Mouse (Mus musculus): ENCODE measurements around the gene Sdf2l1.
"Not testable (repeated sequence)": the region's sequence is repeated elsewhere in the genome, so short reads cannot be mapped to it uniquely, and the experiment has no call there.

Sdf2l1 gene

DNA sequence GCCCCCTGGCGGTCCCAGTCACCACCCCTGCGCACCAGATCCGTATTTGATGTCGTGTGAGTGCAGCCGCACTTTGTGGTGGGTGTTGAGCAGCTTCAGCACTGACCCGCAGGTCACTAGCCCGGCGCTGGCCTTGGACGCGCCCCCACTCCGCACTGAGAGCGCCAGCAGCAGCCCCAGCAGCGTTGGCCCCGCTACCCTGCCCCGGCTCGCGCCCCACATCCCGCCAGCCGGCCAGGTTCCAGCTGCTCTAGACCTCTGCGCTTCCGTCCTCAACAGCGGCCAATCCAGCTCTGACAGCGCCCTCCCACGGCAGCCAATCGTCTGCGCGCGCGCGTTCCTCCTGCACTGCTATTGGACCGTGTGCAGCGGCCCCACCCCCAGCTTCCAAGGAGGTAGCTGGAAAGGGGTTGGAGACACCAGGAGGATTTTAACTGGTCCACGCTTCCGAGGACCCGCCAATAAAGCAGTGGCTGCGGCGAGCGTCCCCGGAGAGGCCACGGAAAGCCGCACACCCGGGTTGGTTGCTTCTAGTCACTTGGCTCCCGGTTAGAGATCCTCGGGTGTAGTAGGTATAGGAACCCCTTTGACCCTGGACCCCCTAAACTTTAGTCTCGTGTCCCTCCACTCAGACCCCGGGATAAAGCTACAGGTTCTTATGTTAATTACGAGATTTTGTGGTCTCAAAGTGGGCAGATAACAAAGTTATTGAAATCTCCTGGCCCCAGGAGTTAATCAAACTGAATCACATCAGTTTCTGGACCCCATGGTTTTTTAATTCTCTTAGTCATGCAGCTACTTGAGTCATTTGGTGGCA lies at the start of gene Sdf2l1:
Gene Sdf2l1, minus strand, starts transcription at position 295 of the 817 bp plus-strand sequence.
- DNase-seq (ENCODE audit: low spot score) = peak; percentile 97

DNA sequence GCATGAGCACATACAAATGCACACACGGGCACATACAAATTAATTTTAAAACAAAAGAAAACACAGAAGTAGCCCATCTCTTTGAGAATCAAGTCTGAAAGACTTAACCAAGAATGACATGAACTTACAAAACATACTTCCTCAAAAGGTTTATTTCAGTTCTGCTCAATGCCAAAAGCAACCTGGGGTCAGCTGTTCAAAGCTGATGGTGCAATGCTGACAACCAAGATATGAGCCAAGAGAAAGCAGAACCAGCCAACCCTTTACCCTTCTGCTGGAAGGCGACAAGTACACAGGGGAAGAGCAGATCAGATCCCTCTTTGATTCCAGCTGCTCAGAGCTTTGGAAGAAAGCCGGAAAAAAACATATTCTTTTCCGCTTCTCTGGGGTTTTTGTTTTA lies 49.2 kb upstream of the Sdf2l1 start:
- DNase-seq (ENCODE audit: low spot score) = no peak

DNA sequence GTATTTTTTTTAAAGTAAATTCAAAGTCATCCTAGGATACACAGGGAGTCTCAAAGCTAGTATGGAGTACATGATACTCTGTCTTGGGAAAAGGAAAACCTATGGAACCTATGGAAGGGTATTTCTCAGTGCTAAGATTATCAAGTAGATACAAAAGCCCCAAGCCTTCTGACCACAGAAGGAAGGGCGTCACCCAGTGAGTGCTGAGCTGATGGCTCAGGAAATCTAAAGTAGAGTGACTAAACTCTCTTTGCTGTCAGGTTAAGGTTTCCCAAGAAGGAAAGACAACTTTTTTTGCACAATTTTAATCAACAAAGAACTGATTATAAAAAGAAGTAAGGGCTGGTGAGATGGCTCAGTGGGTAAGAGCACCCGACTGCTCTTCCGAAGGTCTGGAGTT lies 47.5 kb upstream of the Sdf2l1 start:
- DNase-seq (ENCODE audit: low spot score) = no peak

DNA sequence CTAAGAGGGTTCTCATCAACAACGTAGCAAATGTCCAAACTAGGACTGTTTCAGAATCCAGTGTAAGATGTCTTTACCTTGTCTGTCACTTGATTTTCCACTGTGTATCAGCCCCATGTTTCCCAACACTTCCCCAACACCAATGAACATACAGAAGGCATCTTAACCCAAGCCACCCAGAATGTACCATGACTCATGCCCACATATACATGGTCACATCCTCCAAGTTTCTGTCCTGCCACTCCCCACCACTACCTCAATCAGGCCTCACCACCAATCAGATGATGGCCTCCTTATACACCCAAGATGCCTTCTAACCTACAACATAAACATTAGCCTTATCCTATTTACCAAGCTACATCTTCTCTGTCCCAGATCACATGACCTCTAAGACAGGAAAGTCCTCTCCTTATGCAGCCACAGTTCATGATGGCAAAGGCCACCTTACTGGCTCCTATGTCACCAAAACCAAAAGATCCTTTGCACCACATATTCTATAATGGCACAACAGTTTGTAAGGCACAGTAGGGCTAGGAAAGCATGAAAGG lies 45.5 kb upstream of the Sdf2l1 start:
- DNase-seq (ENCODE audit: low spot score) = no peak

DNA sequence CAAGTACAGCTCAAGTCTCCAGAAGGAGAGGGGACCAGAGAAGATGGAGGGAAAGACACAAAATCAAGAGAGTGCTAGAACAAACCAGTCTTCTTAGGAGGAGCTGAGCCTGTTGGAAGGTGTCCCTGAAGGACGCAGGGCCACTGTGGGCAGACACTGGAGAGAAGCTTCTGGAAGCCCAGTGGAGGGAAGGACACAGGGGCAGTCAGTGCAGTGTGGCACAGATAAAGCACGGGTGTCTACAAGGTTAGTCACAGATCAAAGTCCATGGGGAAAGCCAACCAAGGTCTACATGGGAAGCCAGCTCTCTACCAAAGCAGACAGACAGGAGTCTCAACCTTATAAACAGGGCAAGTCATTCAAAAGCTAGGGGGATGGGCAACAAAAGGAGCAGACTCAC lies 43.6 kb upstream of the Sdf2l1 start:
- DNase-seq (ENCODE audit: low spot score) = no peak

DNA sequence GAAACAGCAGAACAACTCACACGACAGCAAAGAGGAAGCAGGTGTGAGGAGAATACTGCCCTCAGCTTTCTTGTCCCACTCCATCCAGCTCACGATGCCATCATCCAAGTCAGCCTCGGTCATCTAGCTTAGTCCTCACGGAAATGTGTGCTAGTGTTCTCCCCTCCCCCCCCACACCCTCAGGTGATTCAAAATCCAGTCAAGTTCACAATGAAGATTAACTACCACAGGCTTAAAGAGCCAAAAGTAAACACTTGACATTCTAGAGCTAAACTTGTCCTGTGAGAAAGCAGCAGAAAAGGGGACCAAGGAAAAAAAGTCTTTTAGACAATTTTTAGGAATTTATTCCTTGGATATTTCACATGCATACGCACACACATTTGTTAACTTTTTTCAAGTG lies 35.9 kb upstream of the Sdf2l1 start:
- no peak for DNase-seq (ENCODE audit: low spot score)

DNA sequence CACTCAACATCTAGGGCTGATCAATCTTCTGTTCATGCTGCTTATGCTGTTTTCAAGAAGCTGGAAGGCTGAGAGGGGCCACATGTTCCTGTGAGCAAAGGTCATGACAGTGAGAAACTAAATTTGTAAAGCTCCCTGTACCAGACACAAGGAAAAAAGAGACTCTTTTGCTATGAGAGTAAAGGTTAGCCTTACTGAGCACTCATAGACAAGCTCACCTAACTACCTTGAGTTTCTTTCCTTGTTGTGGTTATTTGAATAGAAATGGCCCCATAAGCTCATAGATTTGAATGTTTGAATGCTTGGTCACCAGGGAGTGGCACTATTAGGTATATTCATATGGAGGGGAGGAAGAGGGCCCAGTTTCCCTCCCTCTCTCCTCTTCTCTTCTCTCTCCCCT lies 35.0 kb upstream of the Sdf2l1 start:
- no peak for DNase-seq (ENCODE audit: low spot score)

DNA sequence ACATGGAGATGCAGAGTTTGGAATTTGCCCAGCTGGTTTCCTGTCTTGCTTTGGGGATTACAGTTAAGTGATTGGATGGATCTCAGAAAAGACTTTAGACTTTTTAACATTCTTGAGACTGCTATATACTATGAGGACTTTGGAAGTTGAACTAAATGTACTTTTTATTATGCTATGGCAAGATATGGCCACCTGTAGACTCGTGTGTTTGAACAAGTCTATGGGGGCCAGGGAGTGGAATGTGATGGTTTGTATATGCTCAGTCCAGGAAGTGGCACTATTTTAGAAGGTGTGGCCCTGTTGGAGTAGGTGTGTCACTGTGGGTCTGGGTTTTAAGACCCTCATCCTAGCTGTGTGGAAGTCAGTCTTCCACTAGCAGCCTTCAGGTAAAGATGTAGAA lies 33.3 kb upstream of the Sdf2l1 start:
- not testable (repeated sequence) for DNase-seq (ENCODE audit: low spot score)

DNA sequence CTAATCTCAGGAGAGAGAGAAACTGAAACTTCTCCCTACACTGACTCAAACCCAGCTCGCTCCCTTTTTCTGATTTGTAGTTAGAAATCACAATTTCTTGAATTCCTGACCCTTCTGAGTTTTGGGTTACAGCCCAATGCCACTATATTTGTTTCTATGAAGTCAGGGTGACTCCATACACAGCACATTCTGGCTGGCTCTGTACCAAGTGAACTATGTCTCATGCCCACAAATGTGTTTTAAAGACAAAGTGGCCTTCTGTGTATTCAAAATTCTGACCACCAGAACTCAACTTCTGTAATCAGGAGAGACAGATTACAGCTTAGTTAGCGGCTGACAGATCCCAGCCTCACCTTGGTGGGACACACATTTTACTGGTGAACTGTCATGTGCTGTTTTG lies 22.2 kb upstream of the Sdf2l1 start:
- no peak for DNase-seq (ENCODE audit: low spot score)

DNA sequence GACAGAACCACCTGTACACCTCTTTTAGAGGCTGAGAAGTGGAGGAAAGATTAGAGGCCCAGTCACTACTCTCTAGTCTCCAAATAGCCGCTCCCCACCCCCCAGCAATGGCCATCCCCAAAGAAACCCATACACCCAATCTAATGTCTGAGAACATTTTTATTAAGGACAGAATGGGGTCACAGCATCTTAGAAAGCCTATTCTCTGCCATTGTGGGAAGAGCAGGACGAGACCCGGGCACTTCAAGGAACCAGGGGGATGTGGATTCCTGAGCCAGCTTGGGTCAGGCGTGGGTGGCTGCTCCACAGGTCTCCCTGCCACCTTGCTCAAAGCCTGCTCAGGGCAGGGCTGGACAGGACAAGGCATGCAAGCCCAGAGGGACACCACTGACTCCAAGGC lies 19.7 kb upstream of the Sdf2l1 start:
- no peak for DNase-seq (ENCODE audit: low spot score)

DNA sequence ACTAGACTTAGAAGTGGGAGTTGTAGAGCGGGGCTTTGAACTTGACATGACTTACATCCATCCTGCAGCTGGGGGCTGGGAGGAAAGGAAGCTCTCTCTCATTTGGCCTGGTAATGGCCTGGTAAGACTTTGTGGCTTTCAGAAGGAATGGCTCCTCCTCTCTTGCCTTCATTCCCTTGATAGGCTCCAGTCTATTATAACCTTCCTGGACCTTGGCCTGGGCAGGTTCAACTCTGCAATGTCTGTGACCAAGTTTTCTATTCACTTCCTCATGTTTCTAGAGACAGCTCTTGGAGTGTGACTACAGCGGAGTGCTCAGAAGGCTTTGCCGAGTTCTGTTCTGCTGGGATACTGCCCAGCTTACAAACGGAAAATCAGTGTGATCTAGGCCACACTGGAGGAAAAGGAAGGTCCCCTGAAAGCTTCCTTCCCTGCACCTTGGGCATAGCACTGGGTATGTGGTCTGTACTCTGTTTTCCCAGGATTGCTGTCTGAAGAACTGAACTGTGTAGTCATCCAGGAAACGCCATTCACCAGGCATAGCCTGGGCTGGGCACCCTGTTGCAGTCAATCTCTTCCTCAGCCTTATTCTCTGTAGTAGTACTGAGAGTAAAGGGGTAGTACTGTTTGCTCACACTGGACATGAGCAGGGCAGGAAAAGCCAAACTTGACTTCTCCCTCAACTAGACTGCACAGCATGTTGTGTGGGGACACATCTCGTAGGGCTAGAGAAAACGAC lies 18.5 kb upstream of the Sdf2l1 start:
- DNase-seq (ENCODE audit: low spot score) = no peak

DNA sequence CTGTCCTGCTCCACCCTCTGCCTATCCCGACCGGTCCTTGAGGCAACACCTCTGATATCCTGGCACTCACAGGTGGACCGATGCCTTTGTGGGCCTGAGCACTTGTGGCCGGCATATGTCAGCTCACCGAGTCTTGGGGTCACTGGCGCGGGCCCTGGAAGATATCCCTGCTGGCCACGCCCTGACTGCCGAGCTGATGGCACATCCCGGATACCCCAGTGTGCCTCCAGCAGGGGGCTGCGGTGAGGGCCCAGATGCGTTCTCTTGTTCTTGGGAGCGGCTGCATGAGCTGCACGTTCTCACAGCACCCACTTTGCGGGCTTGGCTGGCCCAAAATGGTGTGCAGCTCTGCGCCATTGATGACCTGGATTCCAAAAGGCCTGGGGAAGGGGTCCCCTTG lies 15.9 kb upstream of the Sdf2l1 start:
- DNase-seq (ENCODE audit: low spot score) = no peak

DNA sequence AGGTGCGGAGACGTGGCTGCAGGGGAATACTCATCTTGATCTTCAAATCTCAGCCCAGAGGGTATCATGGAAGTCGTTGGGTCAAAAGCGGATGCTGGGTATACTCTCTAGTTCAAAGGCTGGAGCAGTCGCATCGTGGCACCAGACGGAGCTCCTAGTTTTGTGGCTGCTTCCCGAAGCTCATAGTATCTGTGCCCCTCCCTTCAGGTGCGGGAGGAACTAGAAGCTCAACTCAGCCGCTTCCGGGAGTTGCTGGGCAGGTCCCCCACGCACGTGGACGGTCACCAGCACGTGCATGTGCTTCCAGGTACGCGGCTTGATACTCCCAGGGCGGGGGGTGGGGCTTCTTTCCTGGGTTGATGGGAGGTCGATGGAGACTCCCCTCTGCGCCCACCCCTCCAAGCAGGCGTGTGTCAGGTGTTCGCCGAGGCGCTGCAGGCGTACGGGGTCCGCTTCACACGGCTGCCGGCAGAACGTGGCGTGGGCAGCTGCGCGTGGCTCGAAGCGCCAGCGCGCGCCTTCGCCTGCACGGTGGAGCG lies 15.3 kb upstream of the Sdf2l1 start:
- no peak for DNase-seq (ENCODE audit: low spot score)

DNA sequence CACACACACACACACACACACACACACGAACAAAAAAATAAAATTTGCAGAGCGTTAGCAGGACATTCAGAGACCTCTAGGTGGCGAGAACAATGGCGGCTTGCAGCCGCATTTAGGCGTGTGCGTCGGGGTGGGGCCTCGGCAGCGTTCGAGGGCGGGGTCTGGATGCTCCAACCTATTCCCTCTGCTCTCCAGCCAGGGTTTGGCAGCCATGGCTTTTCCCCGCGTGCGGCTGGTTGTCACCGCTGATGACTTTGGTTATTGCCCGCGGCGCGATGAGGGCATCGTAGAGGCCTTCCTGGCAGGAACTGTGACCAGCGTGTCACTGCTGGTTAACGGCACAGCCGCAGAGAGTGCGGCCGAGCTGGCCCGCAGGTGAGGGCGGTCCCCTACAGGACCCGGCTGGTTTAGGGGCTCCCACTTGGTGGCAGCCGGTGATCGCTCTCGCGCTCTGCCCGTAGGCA lies 14.6 kb upstream of the Sdf2l1 start, which contains the start of gene Ccdc116:
Gene Ccdc116, minus strand, starts transcription at position 458 of the 464 bp plus-strand sequence.
- peak; percentile 45 for DNase-seq (ENCODE audit: low spot score)

DNA sequence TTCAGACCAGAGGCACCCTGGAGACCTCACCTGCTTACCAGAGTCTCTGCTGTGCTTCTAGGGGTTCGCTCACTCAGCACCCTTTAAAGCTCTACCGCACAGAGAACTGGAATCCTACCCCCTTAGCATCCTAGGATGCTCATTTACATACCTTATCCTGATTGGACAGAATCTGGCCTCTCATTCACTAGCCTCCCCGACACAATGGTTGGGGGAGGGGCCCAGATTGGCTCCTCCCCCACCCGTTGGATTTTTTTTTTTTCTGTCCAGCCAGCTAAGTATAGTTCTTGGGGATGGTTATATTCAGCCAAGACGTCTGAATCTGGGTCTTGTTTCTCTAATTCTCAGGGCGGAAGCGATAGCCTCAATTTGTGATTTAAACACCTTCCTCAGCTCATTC lies 12.2 kb upstream of the Sdf2l1 start, which contains the start of gene Ydjc:
Gene Ydjc, plus strand, starts transcription at position 283 of the 400 bp plus-strand sequence.
- DNase-seq (ENCODE audit: low spot score) = no peak

DNA sequence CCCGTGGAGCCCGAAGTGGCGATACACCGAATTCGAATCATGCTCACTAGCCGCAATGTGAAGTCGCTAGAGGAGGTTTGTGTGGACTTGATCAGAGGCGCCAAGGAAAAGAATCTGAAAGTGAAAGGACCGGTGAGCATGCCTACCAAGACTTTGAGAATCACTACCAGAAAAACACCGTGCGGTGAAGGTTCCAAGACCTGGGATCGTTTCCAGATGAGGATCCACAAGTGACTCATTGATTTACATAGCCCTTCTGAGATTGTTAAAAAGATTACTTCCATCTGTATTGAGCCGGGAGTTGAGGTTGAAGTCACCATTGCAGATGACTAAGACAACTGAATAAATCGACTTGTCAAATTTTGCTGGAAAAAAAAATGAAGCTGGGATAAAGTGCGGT lies 5.2 kb upstream of the Sdf2l1 start:
- DNase-seq (ENCODE audit: low spot score) = no peak

DNA sequence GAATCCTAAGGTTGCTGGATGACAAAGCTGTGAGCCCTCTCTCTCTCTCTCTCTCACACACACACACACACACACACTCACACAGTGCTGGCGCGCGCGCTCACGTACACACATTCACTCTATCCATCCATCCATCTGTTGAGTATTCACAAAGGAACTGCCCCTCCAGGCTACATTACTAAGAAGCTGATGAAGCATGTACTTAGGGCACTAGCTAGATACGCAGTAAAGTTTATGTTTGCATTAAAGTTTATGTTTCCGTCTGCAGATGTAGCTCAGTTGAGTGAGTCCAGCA lies 670 bp upstream of the Sdf2l1 start:
- no peak for DNase-seq (ENCODE audit: low spot score)

DNA sequence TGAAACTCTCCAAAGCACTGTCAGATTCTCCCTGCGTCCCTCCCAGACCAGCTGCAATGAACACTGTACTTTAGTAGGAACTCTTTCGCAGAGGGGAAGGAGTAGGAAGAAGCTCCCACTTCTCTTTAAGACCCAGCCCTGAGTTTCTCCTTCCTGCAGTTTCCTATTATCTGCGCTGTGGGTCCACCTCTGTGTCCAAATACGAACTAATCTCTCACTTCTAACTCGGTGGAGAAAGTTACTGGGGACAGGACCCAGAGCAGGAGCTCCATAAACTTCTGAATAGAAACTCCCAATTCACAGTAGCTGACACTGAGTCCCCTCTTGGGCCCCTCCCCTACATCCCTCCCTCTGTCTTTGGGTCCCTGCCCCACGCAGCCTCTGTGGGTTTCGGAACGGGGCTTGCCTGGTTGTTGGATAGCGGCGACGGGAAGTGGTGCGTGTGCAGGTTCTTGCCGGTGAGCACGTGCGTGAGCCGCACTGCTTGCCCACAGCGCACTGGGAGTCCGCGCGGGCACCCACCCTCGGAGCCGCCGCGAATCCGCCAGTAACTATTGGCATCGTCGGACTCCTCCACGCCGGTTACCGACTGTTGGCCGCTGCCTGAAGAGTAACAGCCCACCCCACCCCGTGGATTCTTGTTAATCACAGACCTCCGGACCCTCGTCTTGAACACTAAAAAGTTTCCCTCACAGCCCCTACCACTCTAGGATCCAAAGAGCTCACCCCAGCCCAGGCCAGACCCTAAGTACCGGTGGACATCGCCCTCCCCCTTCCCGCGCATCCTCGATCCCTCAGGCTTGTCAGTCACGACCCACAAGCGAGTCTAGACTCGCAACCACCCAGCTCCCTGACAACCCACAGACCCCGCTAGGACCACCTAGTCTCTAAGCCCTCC lies 743 bp downstream of the Sdf2l1 start:
- no peak for DNase-seq (ENCODE audit: low spot score)

DNA sequence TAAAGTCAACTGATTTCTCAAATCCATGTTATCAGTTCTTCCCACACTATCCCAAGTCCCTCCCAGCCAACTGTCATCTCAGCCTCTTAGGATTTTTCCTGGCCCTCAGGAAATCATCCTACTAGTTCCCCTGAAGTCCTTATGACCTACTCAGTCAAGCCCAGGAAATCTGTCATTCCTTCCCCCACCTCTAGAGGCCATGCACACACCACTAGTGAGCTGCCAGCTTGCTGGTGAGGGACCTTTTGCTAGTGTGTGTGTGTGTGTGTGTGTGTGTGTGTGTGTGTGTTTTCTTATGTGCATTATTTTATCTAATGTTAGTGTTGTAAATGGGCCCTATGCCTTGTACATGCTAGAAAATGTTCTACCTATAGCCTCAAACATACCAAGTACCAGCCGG lies 4.9 kb downstream of the Sdf2l1 start:
- DNase-seq (ENCODE audit: low spot score) = no peak

DNA sequence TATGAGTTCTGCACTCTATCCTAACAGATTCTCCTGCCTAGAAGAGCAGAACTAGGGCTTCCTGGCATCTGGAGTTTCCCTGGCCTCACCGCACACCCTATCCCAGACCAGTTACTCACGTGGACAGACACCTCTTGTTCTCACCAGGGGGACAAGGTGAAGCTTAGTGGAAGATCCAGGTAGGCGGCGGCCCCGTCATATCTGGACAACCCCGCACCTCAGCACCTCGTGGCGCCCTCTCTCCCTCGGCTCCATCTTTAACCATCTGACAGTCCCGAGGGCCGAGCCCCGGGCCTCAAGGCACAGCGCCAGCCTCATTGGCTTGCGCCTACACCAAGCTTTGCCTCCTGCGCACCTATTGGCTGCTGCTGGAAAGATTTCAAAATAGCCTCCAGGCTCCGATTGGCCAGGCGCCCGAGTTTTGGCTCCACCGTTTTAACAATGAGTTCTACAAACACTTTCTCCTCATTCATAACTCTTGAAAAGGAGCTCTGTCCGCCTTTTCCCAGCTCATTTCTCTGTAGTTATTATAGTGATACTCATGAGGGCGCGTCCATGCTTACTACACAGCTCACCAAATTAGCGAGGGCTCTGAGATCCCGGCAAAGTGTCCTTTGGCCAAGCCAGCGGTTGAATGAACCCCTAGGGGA lies 7.2 kb downstream of the Sdf2l1 start, which contains the start of gene 2610318N02Rik:
Gene 2610318N02Rik, minus strand, starts transcription at position 297 of the 650 bp plus-strand sequence.
- DNase-seq (ENCODE audit: low spot score) = no peak
